Mouse (Mus musculus): ENCODE data around the gene Trem2. TPM values are rescaled to one million over a fixed set of nuclear protein-coding genes. Genes with fewer than 3 reads are reported as not detected.
"Not testable (repeated sequence)": the region's sequence is repeated elsewhere in the genome, so short reads cannot be mapped to it uniquely, and the experiment has no call there.

Trem2 gene
- polyA plus RNA-seq, 1 experiment from 2014 or later: 5.8 TPM

DNA sequence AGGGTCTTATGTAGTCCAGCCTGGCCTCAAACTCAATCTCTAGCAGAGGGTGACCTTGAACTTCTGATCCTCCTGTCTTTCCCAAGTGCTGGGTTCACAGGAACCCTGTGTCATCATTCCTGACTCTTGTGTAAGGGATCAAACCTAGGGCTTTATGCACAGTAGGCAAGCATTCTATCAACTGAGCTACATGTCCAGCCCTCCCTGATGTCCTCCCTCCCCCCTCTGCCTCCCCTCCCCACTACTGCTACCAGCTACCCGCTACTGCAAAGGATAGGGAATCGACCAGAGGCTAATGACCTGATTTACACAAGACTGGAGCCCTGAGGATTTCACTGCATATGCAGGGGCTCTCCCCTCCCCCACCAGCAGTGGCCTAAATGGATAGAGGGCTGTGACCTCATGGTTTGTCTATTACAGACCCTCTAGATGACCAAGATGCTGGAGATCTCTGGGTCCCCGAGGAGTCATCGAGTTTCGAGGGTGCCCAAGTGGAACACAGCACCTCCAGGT is 4.5 kb downstream of the Trem2 start:
- H3K36me3 ChIP-seq: no peaks in the 10 kb centered on the region
- 67% methylated on average over 5 of the region's 5 CpGs for WGBS
- no peak overlapping the region for H3K27ac ChIP-seq (replicated peaks)
- H3K4me3 ChIP-seq (replicated peaks): no peak overlapping the region
- H3K4me2 ChIP-seq (replicated peaks): no peak overlapping the region
- ATAC-seq (ENCODE audit: insufficient number of reproducible peaks, low FRiP score, low TSS enrichment, low read depth): no peak
- no peak overlapping the region for H3K9ac ChIP-seq
- no peaks in the 10 kb centered on the region for H3K27me3 ChIP-seq
- H3K4me1 ChIP-seq: no peaks in the 10 kb centered on the region
- H3K9me3 ChIP-seq (replicated peaks): no peaks in the 10 kb centered on the region

DNA sequence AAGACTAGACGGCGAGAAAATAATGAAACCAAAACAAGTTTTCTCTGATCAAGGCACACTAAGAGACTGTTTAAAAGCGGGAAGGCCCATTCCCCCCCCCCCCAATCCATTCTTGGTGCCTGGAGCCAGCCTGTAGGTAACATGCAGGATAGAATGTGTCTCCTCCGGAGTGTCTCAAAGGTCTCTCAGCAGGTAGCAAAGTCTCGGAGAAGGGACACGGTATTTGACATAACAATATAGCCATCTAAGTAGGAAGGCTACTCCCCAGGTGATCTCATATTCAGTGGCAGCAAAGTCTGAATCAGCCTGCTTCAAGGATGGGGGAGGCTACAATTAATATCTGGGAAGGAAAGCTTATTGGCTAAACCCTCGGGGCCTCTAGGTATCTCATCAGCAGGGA is 6.8 kb downstream of the Trem2 start:
- H3K4me2 ChIP-seq (replicated peaks); ATAC-seq (ENCODE audit: insufficient number of reproducible peaks, low FRiP score, low TSS enrichment, low read depth); H3K27ac ChIP-seq (replicated peaks); H3K27me3 ChIP-seq; H3K9me3 ChIP-seq (replicated peaks); H3K4me1 ChIP-seq; H3K9ac ChIP-seq; H3K36me3 ChIP-seq; H3K4me3 ChIP-seq (replicated peaks): not testable (repeated sequence)
- WGBS: 73% methylated on average over 7 of the region's 7 CpGs

DNA sequence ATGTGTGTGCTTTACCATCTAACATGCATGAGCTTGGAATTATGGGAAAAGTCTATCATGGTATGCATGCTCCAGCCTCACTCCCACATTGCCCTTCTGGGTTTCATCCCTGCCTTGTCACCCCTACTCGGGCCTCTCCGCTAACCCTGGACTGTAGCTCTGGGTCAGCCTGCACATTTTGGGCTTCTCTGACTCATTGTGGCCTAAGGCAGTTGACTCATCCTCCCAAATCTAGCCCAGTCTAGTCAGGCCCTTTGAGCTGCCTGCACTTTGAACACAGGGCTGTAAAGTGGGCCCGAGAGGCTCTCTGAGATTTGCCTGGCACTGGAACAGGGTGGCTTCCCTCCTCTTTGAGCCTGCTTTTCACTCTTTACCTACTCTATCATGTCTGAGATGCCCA is 9.6 kb downstream of the Trem2 start:
- H3K9ac ChIP-seq: no peak overlapping the region
- H3K4me2 ChIP-seq (replicated peaks): no peak overlapping the region
- H3K27ac ChIP-seq (replicated peaks): no peak overlapping the region
- no peak for ATAC-seq (ENCODE audit: insufficient number of reproducible peaks, low FRiP score, low TSS enrichment, low read depth)
- no peaks in the 10 kb centered on the region for H3K9me3 ChIP-seq (replicated peaks)
- WGBS: 75% methylated on average over 3 of the region's 3 CpGs
- no peaks in the 10 kb centered on the region for H3K27me3 ChIP-seq
- H3K36me3 ChIP-seq: no peaks in the 10 kb centered on the region
- no peaks in the 10 kb centered on the region for H3K4me1 ChIP-seq
- no peak overlapping the region for H3K4me3 ChIP-seq (replicated peaks)

DNA sequence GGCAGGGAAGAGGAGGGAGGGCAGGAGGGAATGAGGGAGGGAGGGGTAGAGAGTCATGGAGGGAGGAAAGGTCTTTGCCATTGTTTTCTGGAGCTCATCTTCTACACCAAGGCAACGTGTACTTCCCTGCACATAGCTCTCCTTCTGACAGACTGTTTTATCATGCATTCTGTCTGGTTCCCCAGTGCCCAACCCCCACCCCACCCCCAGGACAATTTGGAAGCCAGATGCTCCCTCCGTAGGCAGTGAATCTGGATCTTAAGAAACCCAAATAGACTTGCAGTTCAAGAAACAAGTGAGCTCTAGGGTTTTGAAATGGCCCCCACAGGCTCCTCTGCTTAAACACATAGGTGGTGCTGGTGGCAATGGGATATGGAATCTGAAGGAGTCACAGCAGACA is 11.7 kb downstream of the Trem2 start:
- no peaks in the 10 kb centered on the region for H3K9me3 ChIP-seq (replicated peaks)
- no peak for ATAC-seq (ENCODE audit: insufficient number of reproducible peaks, low FRiP score, low TSS enrichment, low read depth)
- WGBS: 29% methylated on average over 2 of the region's 2 CpGs
- no peak overlapping the region for H3K9ac ChIP-seq
- no peak overlapping the region for H3K4me3 ChIP-seq (replicated peaks)
- H3K27me3 ChIP-seq: no peaks in the 10 kb centered on the region
- H3K4me1 ChIP-seq: no peaks in the 10 kb centered on the region
- no peak overlapping the region for H3K27ac ChIP-seq (replicated peaks)
- H3K36me3 ChIP-seq: no peaks in the 10 kb centered on the region
- no peak overlapping the region for H3K4me2 ChIP-seq (replicated peaks)

DNA sequence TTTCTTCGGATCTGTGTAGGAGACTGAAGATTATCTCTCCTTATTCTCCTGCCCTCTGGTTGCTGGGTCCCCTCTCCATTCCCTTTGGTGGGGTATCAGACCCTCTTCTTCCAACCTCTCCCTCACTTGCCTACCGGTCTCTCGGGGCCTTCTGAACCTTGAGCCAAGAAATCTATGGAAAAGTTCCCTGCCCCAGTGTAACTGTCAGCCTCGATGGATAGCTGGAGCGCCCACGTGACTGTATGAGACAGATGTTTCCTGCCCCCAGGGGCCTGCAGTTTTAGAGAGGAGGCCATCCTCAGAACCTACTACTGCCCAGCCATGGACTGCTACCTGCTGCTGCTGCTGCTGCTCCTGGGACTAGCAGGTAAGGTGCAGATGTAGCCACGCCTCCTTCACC is 13.4 kb downstream of the Trem2 start, which contains the start of gene Treml1:
Treml1 (plus strand) TSS at position 301 of the 400 bp plus-strand sequence.
- Histone ChIP-seq H3K27ac (replicated peaks) (no peak within 1 kb of the TSS), H3K36me3 (no peaks in the 10 kb centered on the region), H3K9ac (no peak within 1 kb of the TSS), H3K4me3 (replicated peaks) (no peak within 1 kb of the TSS), H3K4me2 (replicated peaks) (no peak within 1 kb of the TSS), H3K9me3 (replicated peaks) (no peaks in the 10 kb centered on the region), H3K27me3 (no peaks in the 10 kb centered on the region), H3K4me1 (no peaks in the 10 kb centered on the region)
- WGBS: 69% methylated on average over 7 of the region's 7 CpGs
- no peak for ATAC-seq (ENCODE audit: insufficient number of reproducible peaks, low FRiP score, low TSS enrichment, low read depth)

DNA sequence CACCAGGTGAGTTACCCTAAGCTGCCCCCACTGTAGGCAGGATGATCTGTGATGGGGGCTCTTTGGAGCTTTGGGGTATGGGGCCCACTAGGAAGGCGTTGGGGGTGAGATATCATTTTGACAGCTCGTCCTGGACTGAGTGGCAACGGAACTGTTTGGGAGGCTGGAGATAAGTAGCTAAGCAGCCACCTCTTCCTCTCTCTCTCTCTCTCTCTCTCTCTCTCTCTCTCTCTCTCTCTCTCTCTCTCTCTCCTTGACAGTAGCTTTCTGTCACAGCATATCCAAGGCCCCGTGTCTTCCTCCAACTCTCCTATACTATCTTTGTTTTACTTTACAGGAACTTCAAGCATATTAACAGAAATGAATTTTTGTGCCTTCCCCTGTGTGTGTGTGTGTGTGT is 14.3 kb downstream of the Trem2 start:
- no peak overlapping the region for H3K4me2 ChIP-seq (replicated peaks)
- H3K36me3 ChIP-seq: no peaks in the 10 kb centered on the region
- no peaks in the 10 kb centered on the region for H3K4me1 ChIP-seq
- 71% methylated on average over 4 of the region's 4 CpGs for WGBS
- H3K27me3 ChIP-seq: no peaks in the 10 kb centered on the region
- no peak overlapping the region for H3K27ac ChIP-seq (replicated peaks)
- ATAC-seq (ENCODE audit: insufficient number of reproducible peaks, low FRiP score, low TSS enrichment, low read depth): no peak
- H3K9me3 ChIP-seq (replicated peaks): no peaks in the 10 kb centered on the region
- no peak overlapping the region for H3K4me3 ChIP-seq (replicated peaks)
- H3K9ac ChIP-seq: no peak overlapping the region

DNA sequence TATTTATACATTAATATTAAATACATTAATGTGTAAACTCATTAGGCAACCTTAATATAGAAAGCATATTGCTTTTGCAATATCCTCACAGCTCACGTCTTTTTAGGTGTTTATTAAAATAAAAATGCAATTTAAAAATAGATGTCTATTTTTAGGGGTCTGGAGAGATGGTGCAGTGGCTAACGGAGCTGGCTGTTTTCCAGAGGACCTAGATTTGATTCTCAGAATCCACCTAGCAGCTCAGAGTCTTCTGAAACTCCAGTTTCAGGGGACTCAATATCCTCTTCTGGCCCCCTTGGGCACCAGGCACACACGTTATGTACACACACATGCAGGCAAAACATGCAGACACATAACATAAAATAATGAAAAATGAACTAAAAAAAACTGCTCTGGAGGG is 16.1 kb downstream of the Trem2 start:
- Histone ChIP-seq H3K27ac (replicated peaks) (no peak overlapping the region), H3K36me3 (no peaks in the 10 kb centered on the region), H3K4me2 (replicated peaks) (no peak overlapping the region), H3K4me1 (no peaks in the 10 kb centered on the region), H3K27me3 (no peaks in the 10 kb centered on the region), H3K4me3 (replicated peaks) (no peak overlapping the region), H3K9ac (no peak overlapping the region), H3K9me3 (replicated peaks) (no peaks in the 10 kb centered on the region)
- 68% methylated on average over 3 of the region's 3 CpGs for WGBS
- ATAC-seq (ENCODE audit: insufficient number of reproducible peaks, low FRiP score, low TSS enrichment, low read depth): no peak

DNA sequence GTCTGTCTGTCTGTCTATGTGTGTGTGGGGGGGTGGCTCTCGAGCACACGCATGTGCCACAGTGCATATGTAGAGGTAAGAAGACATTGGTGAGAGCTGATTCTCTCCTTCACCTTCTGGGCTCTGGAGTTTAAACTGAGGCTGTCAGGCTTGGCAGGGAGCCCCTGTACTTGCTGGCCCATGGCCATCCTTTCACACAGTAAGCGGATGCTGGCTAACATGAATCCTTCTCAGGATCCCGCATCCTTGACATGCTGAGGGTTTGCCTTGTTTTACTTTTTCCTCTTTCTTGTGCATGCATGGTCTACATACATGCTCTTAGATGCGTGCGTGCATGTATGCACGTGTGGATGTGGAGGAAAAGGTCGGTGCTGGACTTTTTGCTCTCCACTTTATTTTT is 16.8 kb downstream of the Trem2 start:
- Histone ChIP-seq H3K9ac (no peak overlapping the region), H3K4me1 (no peaks in the 10 kb centered on the region), H3K9me3 (replicated peaks) (no peaks in the 10 kb centered on the region), H3K36me3 (no peaks in the 10 kb centered on the region), H3K4me2 (replicated peaks) (no peak overlapping the region), H3K27me3 (no peaks in the 10 kb centered on the region), H3K4me3 (replicated peaks) (no peak overlapping the region), H3K27ac (replicated peaks) (no peak overlapping the region)
- ATAC-seq (ENCODE audit: insufficient number of reproducible peaks, low FRiP score, low TSS enrichment, low read depth): no peak
- WGBS: 79% methylated on average over 8 of the region's 8 CpGs

DNA sequence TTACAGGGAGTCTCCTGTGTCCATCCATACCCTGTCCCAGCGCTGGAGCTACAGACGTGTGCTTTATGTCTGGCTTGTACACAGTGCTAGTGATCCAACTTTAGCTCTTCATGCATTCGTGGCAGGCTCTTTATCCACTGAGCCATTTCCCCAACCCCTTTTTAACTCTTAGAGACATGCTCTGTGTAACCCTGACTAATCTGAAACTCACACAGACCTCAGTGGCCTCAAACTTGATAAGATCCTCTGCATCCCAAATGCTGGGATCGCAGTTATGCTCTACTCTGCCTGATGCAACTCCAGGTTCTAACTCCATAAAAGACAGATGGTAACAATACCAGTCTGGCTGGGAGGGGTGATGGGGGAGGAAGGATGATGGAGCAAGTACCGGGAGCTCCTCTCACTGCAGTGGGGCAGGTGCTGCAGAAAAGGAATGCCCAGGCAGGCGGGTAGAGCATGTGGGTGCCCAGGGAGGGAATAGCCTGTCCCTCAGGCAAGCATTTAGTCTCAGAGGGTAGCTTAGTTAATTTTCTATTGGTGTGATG is 17.3 kb downstream of the Trem2 start:
- H3K4me1 ChIP-seq: no peaks in the 10 kb centered on the region
- H3K27me3 ChIP-seq: no peaks in the 10 kb centered on the region
- ATAC-seq (ENCODE audit: insufficient number of reproducible peaks, low FRiP score, low TSS enrichment, low read depth): no peak
- 63% methylated on average over 6 of the region's 6 CpGs for WGBS
- H3K27ac ChIP-seq (replicated peaks): no peak overlapping the region
- H3K36me3 ChIP-seq: no peaks in the 10 kb centered on the region
- H3K4me3 ChIP-seq (replicated peaks): no peak overlapping the region
- H3K9ac ChIP-seq: no peak overlapping the region
- H3K9me3 ChIP-seq (replicated peaks): no peaks in the 10 kb centered on the region
- no peak overlapping the region for H3K4me2 ChIP-seq (replicated peaks)

DNA sequence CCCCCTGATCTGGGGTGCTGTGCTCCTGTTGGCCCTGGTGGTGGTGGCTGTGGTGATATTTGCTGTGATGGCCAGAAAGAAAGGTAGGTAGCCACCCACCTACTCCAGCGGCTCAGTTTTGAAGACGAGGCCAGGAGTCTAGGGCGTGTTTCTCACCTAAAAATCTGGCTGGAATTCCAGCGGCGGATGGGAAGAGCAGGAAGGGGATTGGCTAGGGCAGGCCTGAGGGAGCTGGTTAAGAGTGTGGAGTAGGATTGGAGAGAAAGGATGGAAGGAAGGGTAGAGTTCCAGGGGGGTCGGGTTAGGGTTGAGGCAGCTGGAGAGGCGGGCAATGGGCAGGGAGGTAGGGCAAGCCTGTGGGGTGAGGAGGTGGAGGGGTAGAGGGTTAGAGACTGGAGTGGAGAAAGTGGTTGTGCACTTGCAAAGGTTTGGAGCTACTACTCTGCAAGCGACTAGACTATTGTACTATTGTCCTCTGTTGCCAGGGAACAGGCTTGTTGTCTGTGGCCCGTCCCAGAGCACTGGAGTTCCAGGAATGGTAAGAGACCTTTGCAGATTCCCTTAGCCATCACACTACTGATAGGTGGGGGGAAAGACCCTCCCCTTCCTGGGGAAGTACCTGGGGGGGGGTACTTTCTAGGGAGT is 19.4 kb downstream of the Trem2 start:
- WGBS: 73% methylated on average over 9 of the region's 9 CpGs
- Histone ChIP-seq H3K4me3 (replicated peaks) (no peak overlapping the region), H3K4me2 (replicated peaks) (no peak overlapping the region), H3K9me3 (replicated peaks) (no peaks in the 10 kb centered on the region), H3K9ac (no peak overlapping the region), H3K27me3 (no peaks in the 10 kb centered on the region), H3K36me3 (no peaks in the 10 kb centered on the region), H3K4me1 (no peaks in the 10 kb centered on the region), H3K27ac (replicated peaks) (no peak overlapping the region)
- ATAC-seq (ENCODE audit: insufficient number of reproducible peaks, low FRiP score, low TSS enrichment, low read depth): no peak

DNA sequence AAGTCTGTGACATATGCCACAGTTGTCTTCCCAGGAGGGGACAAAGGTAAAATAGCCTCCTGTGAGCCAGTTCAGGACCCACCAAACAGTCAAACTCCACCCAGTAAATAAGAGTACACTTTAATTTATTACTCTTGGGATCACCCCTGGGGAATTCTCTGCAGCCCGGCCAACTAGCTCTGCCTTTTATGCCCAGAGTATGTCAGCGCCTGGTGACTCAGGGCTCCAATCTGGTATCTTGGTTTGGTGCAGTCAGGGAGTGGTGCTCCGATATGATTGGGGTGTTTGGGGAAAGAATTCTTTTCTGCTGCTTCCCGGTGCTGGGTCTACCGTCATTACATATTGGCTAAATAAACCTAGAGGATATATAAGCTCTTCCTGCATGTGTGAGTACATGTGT is 20.6 kb downstream of the Trem2 start:
- Histone ChIP-seq H3K4me3 (replicated peaks) (no peak overlapping the region), H3K27ac (replicated peaks) (no peak overlapping the region), H3K4me2 (replicated peaks) (no peak overlapping the region), H3K9ac (no peak overlapping the region), H3K4me1 (no peaks in the 10 kb centered on the region), H3K9me3 (replicated peaks) (no peaks in the 10 kb centered on the region), H3K27me3 (no peaks in the 10 kb centered on the region), H3K36me3 (no peaks in the 10 kb centered on the region)
- 84% methylated on average over 5 of the region's 5 CpGs for WGBS
- no peak for ATAC-seq (ENCODE audit: insufficient number of reproducible peaks, low FRiP score, low TSS enrichment, low read depth)

DNA sequence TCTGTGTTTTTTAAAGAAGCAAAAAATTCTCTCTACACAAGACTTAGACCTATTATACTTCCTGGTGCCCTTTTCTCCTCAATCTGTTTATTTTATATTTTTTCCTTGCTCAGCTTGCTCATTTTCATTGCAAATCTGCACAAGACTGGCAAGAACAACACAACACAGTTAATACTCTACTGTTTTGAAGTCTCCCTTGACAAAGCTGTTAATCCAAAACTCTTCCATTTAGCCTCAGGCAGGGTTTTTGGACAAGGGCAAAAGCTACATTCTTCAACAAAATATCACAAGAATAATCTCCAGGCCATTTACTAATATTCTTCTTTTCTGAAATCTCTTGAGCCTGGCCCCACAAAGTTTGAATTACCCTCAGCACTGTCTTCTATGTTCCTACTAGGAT is 25.4 kb downstream of the Trem2 start:
- H3K4me2 ChIP-seq (replicated peaks): no peak overlapping the region
- H3K9me3 ChIP-seq (replicated peaks): no peaks in the 10 kb centered on the region
- no peaks in the 10 kb centered on the region for H3K27me3 ChIP-seq
- no peak overlapping the region for H3K9ac ChIP-seq
- no peak overlapping the region for H3K27ac ChIP-seq (replicated peaks)
- H3K36me3 ChIP-seq: no peaks in the 10 kb centered on the region
- ATAC-seq (ENCODE audit: insufficient number of reproducible peaks, low FRiP score, low TSS enrichment, low read depth): no peak
- H3K4me1 ChIP-seq: no peaks in the 10 kb centered on the region
- H3K4me3 ChIP-seq (replicated peaks): no peak overlapping the region
